Mouse (Mus musculus): ENCODE measurements around the gene Nosip.

GRCm38 (mm10) chr7:45015344-45015956 lies 46.8 kb upstream of the Nosip start:
- TF ChIP-seq POLR2A (IDR thresholded peaks at IDR 0.05; ENCODE audit: extremely low read depth, insufficient read depth, low read length) (no peak), CTCF (IDR thresholded peaks at IDR 0.05; ENCODE audit: low read depth, low read length) (no peak)
